Mouse (Mus musculus): ENCODE results near the gene Plxna2.

The Plxna2 gene

GRCm38 (mm10) chr1:194660426-194661119 is 42.6 kb downstream of the Plxna2 start:
- DNase-seq (ENCODE audit: low spot score in 2 of 2), result no peak

GRCm38 (mm10) chr1:194663021-194663420 is 45.0 kb downstream of the Plxna2 start:
- no peak for DNase-seq (ENCODE audit: low spot score in 2 of 2)

- no peak for DNase-seq (ENCODE audit: low spot score in 2 of 2)
Observed at GRCm38 (mm10) chr1:194665715-194666114, 47.7 kb downstream of the Plxna2 start.

GRCm38 (mm10) chr1:194671783-194672524 is 53.9 kb downstream of the Plxna2 start:
- no peak for DNase-seq (ENCODE audit: low spot score in 2 of 2)

GRCm38 (mm10) chr1:194672525-194672894 is 54.5 kb downstream of the Plxna2 start:
- DNase-seq (ENCODE audit: low spot score in 2 of 2), result no peak

GRCm38 (mm10) chr1:194673229-194673628 is 55.2 kb downstream of the Plxna2 start:
- no peak for DNase-seq (ENCODE audit: low spot score in 2 of 2)

GRCm38 (mm10) chr1:194675106-194675890 is 57.3 kb downstream of the Plxna2 start:
- no peak for DNase-seq (ENCODE audit: low spot score in 2 of 2)

GRCm38 (mm10) chr1:194675891-194676200 is 57.8 kb downstream of the Plxna2 start:
- no peak for DNase-seq (ENCODE audit: low spot score in 2 of 2)

GRCm38 (mm10) chr1:194677878-194678277 is 59.9 kb downstream of the Plxna2 start:
- no peak for DNase-seq (ENCODE audit: low spot score in 2 of 2)

- DNase-seq (ENCODE audit: low spot score in 2 of 2), result no peak
Observed at GRCm38 (mm10) chr1:194679147-194679546, 61.1 kb downstream of the Plxna2 start.

GRCm38 (mm10) chr1:194680136-194680535 is 62.1 kb downstream of the Plxna2 start:
- DNase-seq (ENCODE audit: low spot score in 2 of 2), result no peak

- DNase-seq (ENCODE audit: low spot score in 2 of 2), result peak; percentile 55 to 57
Observed at GRCm38 (mm10) chr1:194682021-194682420, 64.0 kb downstream of the Plxna2 start.

- DNase-seq (ENCODE audit: low spot score in 2 of 2), result no peak
Observed at GRCm38 (mm10) chr1:194683132-194683531, 65.1 kb downstream of the Plxna2 start.

- no peak for DNase-seq (ENCODE audit: low spot score in 2 of 2)
Observed at GRCm38 (mm10) chr1:194685896-194686295, 67.9 kb downstream of the Plxna2 start.

- DNase-seq (ENCODE audit: low spot score in 2 of 2), result no peak
Observed at GRCm38 (mm10) chr1:194687746-194688145, 69.7 kb downstream of the Plxna2 start.

- DNase-seq (ENCODE audit: low spot score in 2 of 2), result no peak
Observed at GRCm38 (mm10) chr1:194688161-194688560, 70.1 kb downstream of the Plxna2 start.

- no peak for DNase-seq (ENCODE audit: low spot score in 2 of 2)
Observed at GRCm38 (mm10) chr1:194693063-194693462, 75.0 kb downstream of the Plxna2 start.

GRCm38 (mm10) chr1:194693488-194693887 is 75.5 kb downstream of the Plxna2 start:
- no peak for DNase-seq (ENCODE audit: low spot score in 2 of 2)

- no peak for DNase-seq (ENCODE audit: low spot score in 2 of 2)
Observed at GRCm38 (mm10) chr1:194694805-194695204, 76.8 kb downstream of the Plxna2 start.

- DNase-seq (ENCODE audit: low spot score in 2 of 2), result no peak
Observed at GRCm38 (mm10) chr1:194697439-194697838, 79.4 kb downstream of the Plxna2 start.

- no peak for DNase-seq (ENCODE audit: low spot score in 2 of 2)
Observed at GRCm38 (mm10) chr1:194699321-194699720, 81.3 kb downstream of the Plxna2 start.

GRCm38 (mm10) chr1:194703235-194703634 is 85.2 kb downstream of the Plxna2 start:
- DNase-seq (ENCODE audit: low spot score in 2 of 2), result peak in 1 of 2 experiments; percentile 23

Data from frontal cortex, postnatal 14 days (tissue).